In the genomic region with DNA sequence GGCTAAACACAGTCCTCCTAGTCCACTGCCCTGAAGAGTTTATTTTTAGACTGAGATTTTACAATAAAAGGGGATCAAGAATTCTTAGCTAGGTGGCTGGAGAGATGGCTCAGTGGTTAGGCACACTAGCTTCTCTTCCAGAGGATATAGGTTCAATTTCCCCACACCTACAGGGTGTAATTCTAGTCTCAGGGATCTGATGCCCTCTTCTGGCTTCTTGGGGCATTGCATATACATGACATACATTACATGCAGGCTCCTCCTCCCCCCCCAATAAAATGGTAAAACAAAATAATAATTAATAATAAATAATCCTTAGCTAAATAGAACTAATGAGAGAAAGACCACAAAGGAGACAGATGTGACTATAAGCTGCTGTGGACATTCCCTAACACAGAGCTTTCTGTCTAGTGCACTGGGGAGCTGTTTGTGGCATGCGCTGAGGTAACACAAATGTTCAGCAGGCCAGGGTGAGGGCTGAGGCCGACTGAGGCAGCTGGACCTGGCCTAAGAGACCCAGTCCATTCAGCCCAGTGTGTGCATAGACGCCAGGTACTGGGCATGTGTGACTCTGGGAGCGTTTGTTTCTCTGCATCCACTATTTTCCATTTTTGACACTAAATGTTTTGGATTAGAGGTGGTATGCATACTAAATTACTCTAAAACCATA, we compare ENCODE assay signal across 8 mouse cellular contexts. TPM values are rescaled to one million over a fixed set of nuclear protein-coding genes. Genes with fewer than 3 reads are reported as not detected.
DNase-seq lines count a peak whose midpoint lies in the region; ATAC-seq lines count a peak whose summit lies in the region.

No protein-coding gene starts in this region.

- H3K36me3 ChIP-seq in midbrain, embryonic 10.5 days, result peaks cover 21% of the 10 kb centered on the region; the same call in 1 of the 2 replicates
- peaks cover 22% of the 10 kb centered on the region for H3K36me3 ChIP-seq in midbrain, embryonic 16.5 days (ENCODE audit: control insufficient read depth, insufficient read depth, low read length)
- peaks cover 17% of the 10 kb centered on the region for H3K36me3 ChIP-seq in hindbrain, embryonic 16.5 days (ENCODE audit: control insufficient read depth, insufficient read depth, low read length)

- no peaks in the 10 kb centered on the region for H3K9me3 ChIP-seq in midbrain, embryonic 10.5 days (replicated peaks)
- H3K9me3 ChIP-seq in midbrain, embryonic 16.5 days (replicated peaks; ENCODE audit: control insufficient read depth, low read length, poor library complexity, severe bottlenecking), result no peaks in the 10 kb centered on the region
- H3K9me3 ChIP-seq in hindbrain, embryonic 16.5 days (ENCODE audit: control insufficient read depth, low read length), result no peaks in the 10 kb centered on the region

- H3K27ac ChIP-seq in midbrain, embryonic 10.5 days (replicated peaks), result no peak overlapping the region
- H3K27ac ChIP-seq in midbrain, embryonic 16.5 days (ENCODE audit: low read length), result no peak overlapping the region
- no peak overlapping the region for H3K27ac ChIP-seq in hindbrain, embryonic 16.5 days (ENCODE audit: low read depth, low read length)

- no peak overlapping the region for H3K4me3 ChIP-seq in midbrain, embryonic 10.5 days
- no peak overlapping the region for H3K4me3 ChIP-seq in midbrain, embryonic 16.5 days (ENCODE audit: low read depth, low read length)
- H3K4me3 ChIP-seq in hindbrain, embryonic 16.5 days (ENCODE audit: low read length), result no peak overlapping the region

- no peaks in the 10 kb centered on the region for H3K4me1 ChIP-seq in midbrain, embryonic 10.5 days
- H3K4me1 ChIP-seq in midbrain, embryonic 16.5 days (ENCODE audit: control insufficient read depth, insufficient read depth, low read length), result no peaks in the 10 kb centered on the region
- H3K4me1 ChIP-seq in hindbrain, embryonic 16.5 days (ENCODE audit: control insufficient read depth, insufficient read depth, low read depth, low read length), result no peaks in the 10 kb centered on the region

- peak; percentile 22 for DNase-seq in midbrain, embryonic 10.5 days (ENCODE audit: low spot score)
- DNase-seq in WW6 (ENCODE audit: low read depth, low spot score), result peak; percentile 39
- DNase-seq in embryo, embryonic 9.5 days (ENCODE audit: extremely low spot score), result peak; percentile 41
- DNase-seq in lung, adult 18-20 months, result peak; percentile 20 to 53
- DNase-seq in right cerebral cortex, adult 2 months (ENCODE audit: low spot score in 2 of 2), result peak; percentile 53 to 59
- DNase-seq in urinary bladder, adult 2 months (ENCODE audit: low spot score), result no peak

- H3K27me3 ChIP-seq in midbrain, embryonic 10.5 days (ENCODE audit: low read depth, poor library complexity, severe bottlenecking), result no peaks in the 10 kb centered on the region
- H3K27me3 ChIP-seq in midbrain, embryonic 16.5 days (ENCODE audit: control insufficient read depth, insufficient read depth, low read depth, low read length), result no peaks in the 10 kb centered on the region
- no peaks in the 10 kb centered on the region for H3K27me3 ChIP-seq in hindbrain, embryonic 16.5 days (replicated peaks; ENCODE audit: control insufficient read depth, insufficient read depth, low read length)

- ATAC-seq in midbrain, embryonic 16.5 days, result no peak; the same call in 1 of the 2 replicates
- ATAC-seq in hindbrain, embryonic 16.5 days, result peak; percentile 74; the same call in 1 of the 2 replicates

- 88% methylated on average over 4 of the region's 4 CpGs for WGBS in midbrain, embryonic 10.5 days
- 84% methylated on average over 4 of the region's 4 CpGs for WGBS in midbrain, embryonic 16.5 days
- 83% methylated on average over 4 of the region's 4 CpGs for WGBS in hindbrain, embryonic 16.5 days

- no peak overlapping the region for H3K4me2 ChIP-seq in midbrain, embryonic 16.5 days (ENCODE audit: low read length)
- H3K4me2 ChIP-seq in hindbrain, embryonic 16.5 days (ENCODE audit: low read length), result no peak overlapping the region

- H3K9ac ChIP-seq in midbrain, embryonic 16.5 days (ENCODE audit: low read depth, low read length), result no peak overlapping the region
- H3K9ac ChIP-seq in hindbrain, embryonic 16.5 days (ENCODE audit: low read depth, low read length), result no peak overlapping the region

RNA-seq across cellular contexts. Expression of gene Slc35a3, which starts 38.7 kb away (rescaled TPM):
- 7.3 and 8.3 TPM in 2 replicates for polyA plus RNA-seq in midbrain, embryonic 10.5 days (2016; fragmentation: Nextera tagmentation; extraction: Ambion mirVana)
- polyA plus RNA-seq in midbrain, embryonic 16.5 days (2015; fragmentation: Nextera tagmentation; extraction: Ambion mirVana), result 8.2 and 8.8 TPM in 2 replicates
- 7.3 and 8.1 TPM in 2 replicates for polyA plus RNA-seq in hindbrain, embryonic 16.5 days (2015; fragmentation: Nextera tagmentation; extraction: Ambion mirVana)
- 14.3 and 17.1 TPM in 2 replicates for polyA plus RNA-seq in urinary bladder, adult 2 months (2012; rRNA removed)

RNA-seq across cellular contexts. Expression of gene Agl, which starts 56.6 kb away (rescaled TPM):
- polyA plus RNA-seq in midbrain, embryonic 10.5 days (2016; fragmentation: Nextera tagmentation; extraction: Ambion mirVana), result 9.0 and 12.0 TPM in 2 replicates
- polyA plus RNA-seq in midbrain, embryonic 16.5 days (2015; fragmentation: Nextera tagmentation; extraction: Ambion mirVana), result 12.6 and 14.5 TPM in 2 replicates
- polyA plus RNA-seq in hindbrain, embryonic 16.5 days (2015; fragmentation: Nextera tagmentation; extraction: Ambion mirVana), result 13.8 and 16.9 TPM in 2 replicates
- polyA plus RNA-seq in urinary bladder, adult 2 months (2012; rRNA removed), result 17.3 and 27.2 TPM in 2 replicates
